In genomic region chr2:166791738-166792137, GRCm38 (mm10) we compare ENCODE assay signal across 8 mouse cellular contexts. TPM values are rescaled to one million over a fixed set of nuclear protein-coding genes. Genes with fewer than 3 reads are reported as not detected.
DNase-seq lines count a peak whose midpoint lies in the region; ATAC-seq lines count a peak whose summit lies in the region.
"Had no signal": no experiment of that assay in that cellular context is flagged by ENCODE, and none has a peak within 500 bp of the region (broad histone marks: within the 10 kb centered on the region; RNA-seq: fewer than 3 reads in every experiment).

No protein-coding gene starts in this region.

- no peaks in the 10 kb centered on the region for H3K9me3 ChIP-seq in hindbrain, embryonic 12.5 days (replicated peaks)
- H3K9me3 ChIP-seq in neural tube, embryonic 15.5 days (replicated peaks): no peaks in the 10 kb centered on the region
- H3K9me3 ChIP-seq in kidney, embryonic 15.5 days (replicated peaks): no peaks in the 10 kb centered on the region

- H3K36me3 ChIP-seq in hindbrain, embryonic 12.5 days: peaks cover 8% of the 10 kb centered on the region
- peaks cover 9% of the 10 kb centered on the region for H3K36me3 ChIP-seq in neural tube, embryonic 15.5 days
- peaks cover 10% of the 10 kb centered on the region for H3K36me3 ChIP-seq in kidney, embryonic 15.5 days

- ATAC-seq in hindbrain, embryonic 12.5 days (ENCODE audit: low FRiP score): no peak
- no peak for ATAC-seq in neural tube, embryonic 15.5 days (ENCODE audit: low FRiP score)
- ATAC-seq in kidney, embryonic 15.5 days (replicated peaks; ENCODE audit: low FRiP score): no peak
- ATAC-seq: inflammation-experienced regulatory T-cells, adult 6 months had no signal

- peak; percentile 15 for DNase-seq in spleen, adult 12 weeks (ENCODE audit: low spot score)
- DNase-seq in spleen, postnatal 14 days (ENCODE audit: low spot score in 2 of 2): no peak
- DNase-seq in NIH3T3 (ENCODE audit: low read depth): peak; percentile 28
- no peak for DNase-seq in frontal cortex, postnatal 14 days (ENCODE audit: low spot score in 2 of 2)

- 69% methylated on average over 5 of the region's 5 CpGs for WGBS in hindbrain, embryonic 12.5 days
- WGBS in neural tube, embryonic 15.5 days: 46% methylated on average over 5 of the region's 5 CpGs
- WGBS in kidney, embryonic 15.5 days: 77% methylated on average over 5 of the region's 5 CpGs

- H3K27me3 ChIP-seq in hindbrain, embryonic 12.5 days: no peaks in the 10 kb centered on the region
- H3K27me3 ChIP-seq in neural tube, embryonic 15.5 days (replicated peaks): no peaks in the 10 kb centered on the region; the same call in 1 of the 2 replicates
- H3K27me3 ChIP-seq in kidney, embryonic 15.5 days: no peaks in the 10 kb centered on the region

- no peak overlapping the region for H3K4me2 ChIP-seq in hindbrain, embryonic 12.5 days (replicated peaks)
- H3K4me2 ChIP-seq in neural tube, embryonic 15.5 days: no peak overlapping the region
- H3K4me2 ChIP-seq in kidney, embryonic 15.5 days: no peak overlapping the region

- H3K4me1 ChIP-seq in hindbrain, embryonic 12.5 days: peaks cover 23% of the 10 kb centered on the region
- peaks cover 20% of the 10 kb centered on the region for H3K4me1 ChIP-seq in neural tube, embryonic 15.5 days
- peaks cover 19% of the 10 kb centered on the region for H3K4me1 ChIP-seq in kidney, embryonic 15.5 days

- peak overlapping the region; percentile 76; the same call in 1 of the 2 replicates for H3K27ac ChIP-seq in hindbrain, embryonic 12.5 days
- peak overlapping the region; percentile 18 for H3K27ac ChIP-seq in neural tube, embryonic 15.5 days (replicated peaks)
- no peak overlapping the region for H3K27ac ChIP-seq in kidney, embryonic 15.5 days

- H3K4me3 ChIP-seq in hindbrain, embryonic 12.5 days: no peak overlapping the region
- H3K4me3 ChIP-seq in neural tube, embryonic 15.5 days (replicated peaks): no peak overlapping the region
- H3K4me3 ChIP-seq in kidney, embryonic 15.5 days (replicated peaks): no peak overlapping the region

- no peak overlapping the region for H3K9ac ChIP-seq in hindbrain, embryonic 12.5 days
- no peak overlapping the region for H3K9ac ChIP-seq in neural tube, embryonic 15.5 days (replicated peaks)
- no peak overlapping the region for H3K9ac ChIP-seq in kidney, embryonic 15.5 days

RNA-seq across cellular contexts. Expression of gene Trp53rkb, which starts 0.6 kb away (rescaled TPM):
- polyA plus RNA-seq in hindbrain, embryonic 12.5 days (2016; fragmentation: Nextera tagmentation; extraction: Ambion mirVana): 8.9 and 10.0 TPM in 2 replicates
- polyA plus RNA-seq in neural tube, embryonic 15.5 days (2015; fragmentation: Nextera tagmentation; extraction: Ambion mirVana): 9.1 and 10.3 TPM in 2 replicates
- polyA plus RNA-seq in kidney, embryonic 15.5 days (2015; fragmentation: Nextera tagmentation; extraction: Ambion mirVana): 8.3 and 8.5 TPM in 2 replicates

RNA-seq across cellular contexts. Expression of gene Arfgef2, which starts 13.7 kb away (rescaled TPM):
- polyA plus RNA-seq in hindbrain, embryonic 12.5 days (2016; fragmentation: Nextera tagmentation; extraction: Ambion mirVana): 6.4 and 6.8 TPM in 2 replicates
- 4.1 and 4.6 TPM in 2 replicates for polyA plus RNA-seq in neural tube, embryonic 15.5 days (2015; fragmentation: Nextera tagmentation; extraction: Ambion mirVana)
- 4.3 and 4.4 TPM in 2 replicates for polyA plus RNA-seq in kidney, embryonic 15.5 days (2015; fragmentation: Nextera tagmentation; extraction: Ambion mirVana)

Comparison
In these comparisons a context has a peak if more than half of its experiments do, and no peak if none do; other contexts are left out.
1. DNase-seq: peak in spleen, adult 12 weeks (single experiment) and NIH3T3 (single experiment); none in spleen, postnatal 14 days (0 of 2) and frontal cortex, postnatal 14 days (0 of 2).